Mouse (Mus musculus) lung, postnatal 0 days (tissue): Measurements from ENCODE around the gene Plbd2. TPM values are rescaled to one million over a fixed set of nuclear protein-coding genes. Genes with fewer than 3 reads are reported as not detected.

Experiments
- ATAC-seq: fragments of 200-750 bp; cut with Nextera tagmentation; 2 replicates; pipeline ENCODE4 v1.8.0; 2017; ENCODE audit warnings: moderate library complexity
- DNase-seq: peaks from one replicate; pipeline ENCODE4 v3.0.0-alpha.2; 2016; ENCODE audit warnings: low spot score
- H3K27ac ChIP-seq: fragments of 300-500 bp; sonication (generic); 2 replicates; pipeline ENCODE4 v1.5.1; 2014; ENCODE audit warnings: antibody characterized with exemption, mild to moderate bottlenecking, low read length, mixed read lengths
- H3K27me3 ChIP-seq: fragments of 300-500 bp; sonication (generic); replicated peaks from 2 replicates; pipeline ENCODE4 v1.6.1; 2014; ENCODE audit warnings: low read length, mixed read lengths; ENCODE audit not compliant: insufficient read depth
- H3K36me3 ChIP-seq: fragments of 300-500 bp; sonication (generic); 2 replicates; pipeline ENCODE4 v1.6.1; 2014; ENCODE audit warnings: low read length, mixed read lengths; ENCODE audit not compliant: insufficient read depth
- H3K4me1 ChIP-seq: fragments of 300-500 bp; sonication (generic); 2 replicates; pipeline ENCODE4 v1.6.1; 2014; ENCODE audit warnings: antibody characterized with exemption, low read depth, low read length, mixed read lengths; ENCODE audit not compliant: insufficient read depth
- H3K4me2 ChIP-seq: fragments of 300-500 bp; sonication (generic); replicated peaks from 2 replicates; pipeline ENCODE4 v1.6.1; 2014; ENCODE audit warnings: low read depth, mild to moderate bottlenecking, low read length, moderate library complexity, mixed read lengths
- H3K4me3 ChIP-seq: fragments of 300-500 bp; sonication (generic); 2 replicates; pipeline ENCODE4 v1.5.1; 2014; ENCODE audit warnings: low read depth, low read length
- H3K9ac ChIP-seq: fragments of 300-500 bp; sonication (generic); replicated peaks from 2 replicates; pipeline ENCODE4 v1.6.1; 2014; ENCODE audit warnings: low read depth, mild to moderate bottlenecking
- H3K9me3 ChIP-seq: fragments of 300-500 bp; sonication (generic); 2 replicates; pipeline ENCODE4 v1.6.1; 2016; ENCODE audit warnings: low read length, mixed read lengths
- CTCF ChIP-seq: IDR thresholded peaks from 2 replicates; pipeline ENCODE4 v1.5.1; 2016; ENCODE audit warnings: antibody characterized with exemption, mild to moderate bottlenecking
- EP300 ChIP-seq: IDR thresholded peaks from 2 replicates; pipeline ENCODE4 v1.6.1; 2016; ENCODE audit warnings: antibody characterized with exemption, mild to moderate bottlenecking, control low read depth
- WGBS: fragments of 180-500 bp; shearing (Covaris S2); extraction: QIAGEN DNeasy Blood & Tissue Kit; methylation state at CpG from one replicate; pipeline ENCODE4 v1.1.7; 2014; 5-methylcytosine and 5-hydroxymethylcytosine counted together
- polyA plus RNA-seq: library from polyadenylated mRNA; unstranded; fragments of >200 nt; fragmentation: Nextera tagmentation; extraction: Ambion mirVana; gene quantifications from 2 replicates; pipeline ENCODE4 v1.2.1, GENCODE M21; 2015

Plbd2 gene
- polyA plus RNA-seq, 1 experiment from 2014 or later: 69.2 TPM

- Histone ChIP-seq H3K4me1 (peaks cover 6% of the 10 kb centered on the region), H3K9ac (no peak overlapping the region), H3K9me3 (no peaks in the 10 kb centered on the region), H3K36me3 (no peaks in the 10 kb centered on the region), H3K4me3 (no peak overlapping the region), H3K27ac (peak overlapping the region; percentile 23; the same call in 1 of the 2 replicates), H3K4me2 (no peak overlapping the region), H3K27me3 (no peaks in the 10 kb centered on the region)
- DNase-seq: peak; percentile 54
- peak; percentile 3; the same call in 1 of the 2 replicates for ATAC-seq
- WGBS: 89% methylated on average over 9 of the region's 9 CpGs
- no peak for TF ChIP-seq CTCF
- TF ChIP-seq EP300: no peak
Observed at GRCm38 (mm10) chr5:120514031-120514677, 10.7 kb upstream of the Plbd2 start.

GRCm38 (mm10) chr5:120512911-120513555, 9.6 kb upstream of the Plbd2 start:
- Histone ChIP-seq H3K4me1 (peaks cover 6% of the 10 kb centered on the region), H3K27me3 (no peaks in the 10 kb centered on the region), H3K9me3 (no peaks in the 10 kb centered on the region), H3K4me3 (no peak overlapping the region), H3K9ac (no peak overlapping the region), H3K36me3 (no peaks in the 10 kb centered on the region), H3K27ac (no peak overlapping the region), H3K4me2 (no peak overlapping the region)
- ATAC-seq (no peak), DNase-seq (no peak)
- TF ChIP-seq CTCF (no peak), EP300 (no peak)
- WGBS: 66% methylated on average over 15 of the region's 15 CpGs

- Histone ChIP-seq H3K27me3 (no peaks in the 10 kb centered on the region), H3K36me3 (no peaks in the 10 kb centered on the region), H3K4me3 (peak overlapping the region; percentile 55), H3K9ac (peak overlapping the region; percentile 43), H3K4me1 (peaks cover 6% of the 10 kb centered on the region), H3K4me2 (peak overlapping the region; percentile 70), H3K27ac (peak overlapping the region; percentile 71), H3K9me3 (no peaks in the 10 kb centered on the region)
- TF ChIP-seq EP300 (no peak), CTCF (peak; percentile 3; the same call in 1 of the 2 replicates)
- WGBS: 10% methylated on average over 14 of the region's 14 CpGs
- DNase-seq (peak; percentile 55), ATAC-seq (no peak)
Observed at GRCm38 (mm10) chr5:120511643-120512220, 8.3 kb upstream of the Plbd2 start.

GRCm38 (mm10) chr5:120510982-120511642, 7.7 kb upstream of the Plbd2 start, which contains the start of gene Slc8b1:
TSS of gene Slc8b1 (plus strand) at chr5:120511168.
- Histone ChIP-seq H3K36me3 (no peaks in the 10 kb centered on the region), H3K27ac (peak within 1 kb of the TSS; percentile 71), H3K4me3 (peak within 1 kb of the TSS; percentile 55), H3K4me1 (peaks cover 6% of the 10 kb centered on the region), H3K9ac (peak within 1 kb of the TSS; percentile 43), H3K4me2 (peak within 1 kb of the TSS; percentile 70), H3K27me3 (no peaks in the 10 kb centered on the region), H3K9me3 (no peaks in the 10 kb centered on the region)
- under 1% methylated on average over 36 of the region's 36 CpGs for WGBS
- TF ChIP-seq CTCF: no peak
- TF ChIP-seq EP300: no peak
- DNase-seq (peak; percentile 97), ATAC-seq (peak; percentile 96)

- Histone ChIP-seq H3K9ac (no peak overlapping the region), H3K4me2 (no peak overlapping the region), H3K27ac (no peak overlapping the region), H3K27me3 (no peaks in the 10 kb centered on the region), H3K36me3 (no peaks in the 10 kb centered on the region), H3K9me3 (no peaks in the 10 kb centered on the region), H3K4me3 (no peak overlapping the region), H3K4me1 (peaks cover 12% of the 10 kb centered on the region)
- peak; percentile 24 for DNase-seq
- TF ChIP-seq EP300 (no peak), CTCF (no peak)
- ATAC-seq: no peak
- 52% methylated on average over 4 of the region's 4 CpGs for WGBS
Observed at GRCm38 (mm10) chr5:120507311-120507710, 3.9 kb upstream of the Plbd2 start.

GRCm38 (mm10) chr5:120506490-120506889, 3.1 kb upstream of the Plbd2 start:
- no peaks in the 10 kb centered on the region for H3K27me3 ChIP-seq
- H3K9ac ChIP-seq: no peak overlapping the region
- no peaks in the 10 kb centered on the region for H3K36me3 ChIP-seq
- no peak for ATAC-seq
- H3K9me3 ChIP-seq: no peaks in the 10 kb centered on the region
- DNase-seq: peak; percentile 67
- H3K4me1 ChIP-seq: peaks cover 8% of the 10 kb centered on the region; the same call in 1 of the 2 replicates
- H3K27ac ChIP-seq: no peak overlapping the region
- no peak overlapping the region for H3K4me3 ChIP-seq
- WGBS: 30% methylated on average over 9 of the region's 9 CpGs
- H3K4me2 ChIP-seq: no peak overlapping the region
- TF ChIP-seq EP300 (no peak), CTCF (peak; percentile 32)
